Mouse (Mus musculus): ENCODE measurements around the gene Nup188.

Nup188 gene

GRCm38 (mm10) chr2:30351149-30351548 lies 65.0 kb downstream of the Nup188 start:
- CTCF ChIA-PET = interaction anchor here in 3 of 4 experiments (0.6 to 2.2 kb wide), 8 partner anchors 10 to 1048 kb away, joined by 3 to 6 read pairs (median 3); partner anchors contain the start of gene Miga2 (in 2 of the 3)

GRCm38 (mm10) chr2:30355861-30356260 lies 69.7 kb downstream of the Nup188 start:
- CTCF ChIA-PET = interaction anchor here in 1 of 4 experiments (1.0 kb wide), 1 partner anchor 465 kb away, joined by 3 read pairs; no protein-coding TSS in a partner anchor
- POLR2A ChIA-PET = interaction anchor here (0.6 to 4.8 kb wide), 13 partner anchors 7 to 293 kb away, joined by 3 to 30 read pairs (median 4); partner anchors contain the start of genes Endog (in 1 of the 4) and Miga2 (in 1 of the 4)

More at GRCm38 (mm10) chr2:30351149-30351548, 65.0 kb downstream of the Nup188 start:
- POLR2A ChIA-PET = interaction anchor here in 2 of 4 experiments (0.6 to 2.1 kb wide), 9 partner anchors 9 to 303 kb away, joined by 3 to 8 read pairs (median 3); partner anchors contain the start of genes Miga2 (in 1 of the 2) and Wdr34 (in 1 of the 2)

- POLR2A ChIA-PET = interaction anchor here (0.6 to 4.8 kb wide), 16 partner anchors 8 to 294 kb away, joined by 3 to 30 read pairs (median 4); partner anchors contain the start of genes Endog (in 1 of the 4) and Miga2 (in 1 of the 4)
- CTCF ChIA-PET = no interaction called here
Measured at GRCm38 (mm10) chr2:30356266-30356665, 70.1 kb downstream of the Nup188 start.

- ChIA-PET POLR2A (interaction anchor here (0.5 to 4.8 kb wide), 14 partner anchors 8 to 294 kb away, joined by 3 to 30 read pairs (median 5); partner anchors contain the start of gene Endog (in 1 of the 4)), CTCF (no interaction called here)
Measured at GRCm38 (mm10) chr2:30356906-30357305, 70.7 kb downstream of the Nup188 start.

GRCm38 (mm10) chr2:30357552-30358510 lies 71.6 kb downstream of the Nup188 start:
- POLR2A ChIA-PET = interaction anchor here in 3 of 4 experiments (0.5 to 4.8 kb wide), 11 partner anchors 11 to 326 kb away, joined by 3 to 30 read pairs (median 3); partner anchors contain the start of genes Dolpp1 (in 1 of the 3), Endog (in 1 of the 3) and Kyat1 (in 1 of the 3)
- CTCF ChIA-PET = interaction anchor here in 1 of 4 experiments (0.5 kb wide), 1 partner anchor 1524 kb away, joined by 3 read pairs; no protein-coding TSS in a partner anchor

GRCm38 (mm10) chr2:30358533-30359531 lies 72.6 kb downstream of the Nup188 start, which contains the start of gene Sh3glb2:
TSS of gene Sh3glb2 (minus strand) at chr2:30359337.
- CTCF ChIA-PET = interaction anchor here in 2 of 4 experiments (0.6 to 1.0 kb wide), 2 partner anchors 22 to 562 kb away, joined by 3 to 4 read pairs; no protein-coding TSS in a partner anchor
- POLR2A ChIA-PET = interaction anchor here in 2 of 4 experiments (0.6 to 4.8 kb wide), 9 partner anchors 12 to 327 kb away, joined by 3 to 30 read pairs (median 3); partner anchors contain the start of genes Dolpp1 (in 1 of the 2), Endog (in 1 of the 2) and Ier5l (in 1 of the 2)

- POLR2A ChIA-PET = interaction anchor here in 3 of 4 experiments (0.6 to 1.6 kb wide), 8 partner anchors 10 to 300 kb away, joined by 3 to 5 read pairs (median 4); partner anchors contain the start of gene Endog (in 2 of the 3)
Measured at GRCm38 (mm10) chr2:30360626-30361025, 74.4 kb downstream of the Nup188 start.

GRCm38 (mm10) chr2:30362865-30363264 lies 76.7 kb downstream of the Nup188 start:
- POLR2A ChIA-PET = interaction anchor here in 2 of 4 experiments (0.7 to 3.9 kb wide), 18 partner anchors 8 to 295 kb away, joined by 3 to 21 read pairs (median 4); partner anchors contain the start of genes Dolpp1 (in 2 of the 2), Crat (in 1 of the 2), Endog (in 1 of the 2) and Kyat1 (in 1 of the 2)

More at GRCm38 (mm10) chr2:30360626-30361025, 74.4 kb downstream of the Nup188 start:
- CTCF ChIA-PET = interaction anchor here in 1 of 4 experiments (0.7 to 1.2 kb wide), 2 partner anchors 62 to 708 kb away, joined by 4 to 5 read pairs; no protein-coding TSS in a partner anchor

GRCm38 (mm10) chr2:30363773-30364650 lies 77.8 kb downstream of the Nup188 start, which contains the start of gene Miga2:
TSS of gene Miga2 (plus strand) at chr2:30364233.
- POLR2A ChIA-PET = interaction anchor here (0.5 to 3.9 kb wide), 85 partner anchors 8 to 621 kb away, joined by 3 to 21 read pairs (median 4); partner anchors contain the start of genes Crat (in 3 of the 4), Dolpp1 (in 3 of the 4), Ptpa (in 3 of the 4) and Endog (in 1 of the 4)
- CTCF ChIA-PET = interaction anchor here (0.5 to 1.8 kb wide), 29 partner anchors 10 to 565 kb away, joined by 3 to 11 read pairs (median 4); partner anchors contain the start of genes Crat (in 1 of the 4), Dolpp1 (in 1 of the 4), Ier5l (in 1 of the 4) and Ptges (in 1 of the 4)

More at GRCm38 (mm10) chr2:30362865-30363264, 76.7 kb downstream of the Nup188 start:
- CTCF ChIA-PET = interaction anchor here in 3 of 4 experiments (0.6 to 1.4 kb wide), 7 partner anchors 19 to 937 kb away, joined by 3 to 6 read pairs (median 4); partner anchors contain the start of gene Spout1 (in 1 of the 3)

GRCm38 (mm10) chr2:30365281-30366069 lies 79.3 kb downstream of the Nup188 start:
- ChIA-PET CTCF (interaction anchor here in 1 of 4 experiments (1.8 kb wide), 1 partner anchor 76 kb away, joined by 5 read pairs; no protein-coding TSS in a partner anchor), POLR2A (interaction anchor here in 2 of 4 experiments (1.0 to 3.9 kb wide), 12 partner anchors 8 to 78 kb away, joined by 3 to 20 read pairs (median 12); partner anchors contain the start of gene Dolpp1 (in 2 of the 2))

GRCm38 (mm10) chr2:30366203-30366602 lies 80.0 kb downstream of the Nup188 start:
- CTCF ChIA-PET = interaction anchor here in 1 of 4 experiments (0.8 kb wide), 1 partner anchor 178 kb away, joined by 3 read pairs; no protein-coding TSS in a partner anchor
- POLR2A ChIA-PET = interaction anchor here in 1 of 4 experiments (1.4 to 1.7 kb wide), 2 partner anchors 11 to 24 kb away, joined by 4 to 6 read pairs; no protein-coding TSS in a partner anchor

- POLR2A ChIA-PET = interaction anchor here in 2 of 4 experiments (0.6 to 1.8 kb wide), 4 partner anchors 14 to 43 kb away, joined by 3 to 4 read pairs (median 4); partner anchors contain the start of gene Crat (in 1 of the 2)
- CTCF ChIA-PET = interaction anchor here in 1 of 4 experiments (0.7 kb wide), 1 partner anchor 15 kb away, joined by 5 read pairs; no protein-coding TSS in a partner anchor
Measured at GRCm38 (mm10) chr2:30371544-30371943, 85.3 kb downstream of the Nup188 start.

GRCm38 (mm10) chr2:30372726-30373125 lies 86.5 kb downstream of the Nup188 start:
- POLR2A ChIA-PET = interaction anchor here in 3 of 4 experiments (0.6 to 3.5 kb wide), 8 partner anchors 8 to 290 kb away, joined by 3 to 15 read pairs (median 3); partner anchors contain the start of genes Crat (in 1 of the 3), Dolpp1 (in 1 of the 3) and Miga2 (in 1 of the 3)
- CTCF ChIA-PET = no interaction called here

GRCm38 (mm10) chr2:30375893-30376292 lies 89.7 kb downstream of the Nup188 start:
- ChIA-PET CTCF (interaction anchor here in 1 of 4 experiments (0.5 kb wide), 1 partner anchor 15 kb away, joined by 7 read pairs; no protein-coding TSS in a partner anchor), POLR2A (interaction anchor here in 3 of 4 experiments (0.7 to 2.9 kb wide), 8 partner anchors 8 to 40 kb away, joined by 3 to 17 read pairs (median 4); partner anchors contain the start of genes Crat (in 1 of the 3), Dolpp1 (in 1 of the 3), Miga2 (in 1 of the 3) and Ptpa (in 1 of the 3))
